Mouse (Mus musculus) E14TG2a.4 (cell line): Measurements from ENCODE around the gene Has3.

Source experiments
- H3K27me3 ChIP-seq: 2 replicates; pipeline ENCODE4 v1.6.1; 2014; ENCODE audit warnings: low read length, control low read depth; ENCODE audit not compliant: insufficient read depth
- H3K36me3 ChIP-seq: 2 replicates; pipeline ENCODE4 v1.6.1; 2014; ENCODE audit warnings: low read length, control low read depth; ENCODE audit not compliant: insufficient read depth
- H3K4me1 ChIP-seq: replicated peaks from 2 replicates; pipeline ENCODE4 v1.6.1; 2014; ENCODE audit warnings: low read depth, low read length, control low read depth
- H3K4me3 ChIP-seq: replicated peaks from 2 replicates; pipeline ENCODE4 v1.5.1; 2014; ENCODE audit warnings: mild to moderate bottlenecking, low read length
- H3K9me3 ChIP-seq: 2 replicates; pipeline ENCODE4 v1.6.1; 2014; ENCODE audit warnings: low read length, control low read depth
- CTCF ChIP-seq: conservative IDR thresholded peaks from 2 replicates; pipeline ENCODE4 v1.5.1; 2014; ENCODE audit warnings: low read length
- NANOG ChIP-seq: IDR thresholded peaks from 2 replicates; pipeline ENCODE4 v1.6.1; 2014; ENCODE audit warnings: borderline replicate concordance, low read length, mixed read lengths
- POU5F1 ChIP-seq: IDR thresholded peaks from 2 replicates; pipeline ENCODE4 v1.6.1; 2014; ENCODE audit warnings: low read length, borderline replicate concordance

The Has3 gene

GRCm38 (mm10) chr8:106933506-106934143, 63.6 kb downstream of the Has3 start:
- TF ChIP-seq POU5F1: no peak
- no peak for TF ChIP-seq NANOG
- TF ChIP-seq CTCF: no peak
- H3K4me1 ChIP-seq: peaks cover 79% of the 10 kb centered on the region

More at GRCm38 (mm10) chr8:106933506-106934143, 63.6 kb downstream of the Has3 start:
- no peaks in the 10 kb centered on the region for H3K9me3 ChIP-seq
- H3K36me3 ChIP-seq: peaks cover 8% of the 10 kb centered on the region
- 0 out of 2 replicates have a peak overlapping the region, but pooled peaks have one; percentile 29 for H3K4me3 ChIP-seq
- no peaks in the 10 kb centered on the region for H3K27me3 ChIP-seq
